Mouse (Mus musculus) heart, adult 8-10 months (tissue): ENCODE data around the gene Gpd2. TPM values are rescaled to one million over a fixed set of nuclear protein-coding genes. Genes with fewer than 3 reads are reported as not detected.

ENCODE experiments used
- DNase-seq: peaks from one replicate; pipeline ENCODE4 v3.0.0; 2022; ENCODE audit warnings: low spot score
- total RNA-seq, 4 experiments: library from RNA; stranded (reverse); gene quantifications; 2 replicates each; pipeline ENCODE4 v1.2.4; 2022

The Gpd2 gene
- total RNA-seq = 10 to 100 TPM; 14.4 to 17.9 (median 15.3) TPM

DNA sequence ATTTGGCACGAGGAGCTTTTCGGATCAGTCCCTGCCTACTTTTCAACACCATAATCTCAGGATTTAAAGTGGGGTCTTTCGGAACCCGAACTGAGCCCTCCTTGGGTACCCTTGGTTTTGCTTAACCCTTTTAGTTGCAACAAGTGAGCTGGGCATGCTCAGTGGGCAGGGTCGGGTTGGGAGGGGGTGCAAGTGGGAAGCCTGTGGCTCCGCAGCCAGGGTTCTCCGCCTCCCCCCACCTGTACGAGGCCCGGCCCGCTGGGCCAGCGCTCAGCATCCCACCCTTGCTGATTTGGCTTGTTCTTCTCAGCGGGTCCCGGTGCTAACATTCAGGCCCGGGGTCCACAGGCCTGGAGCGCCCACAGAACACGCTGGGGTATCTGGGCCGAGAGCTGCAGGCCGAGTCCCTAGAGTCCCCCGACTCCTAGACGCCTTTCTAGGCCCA, at the start of gene Gpd2:
TSS of gene Gpd2 (plus strand) at position 161 of the 445 bp plus-strand sequence.
- DNase-seq = no peak

GRCm38 (mm10) chr2:57188237-57188636, 49.2 kb upstream of the Gpd2 start:
- DNase-seq = no peak

DNA sequence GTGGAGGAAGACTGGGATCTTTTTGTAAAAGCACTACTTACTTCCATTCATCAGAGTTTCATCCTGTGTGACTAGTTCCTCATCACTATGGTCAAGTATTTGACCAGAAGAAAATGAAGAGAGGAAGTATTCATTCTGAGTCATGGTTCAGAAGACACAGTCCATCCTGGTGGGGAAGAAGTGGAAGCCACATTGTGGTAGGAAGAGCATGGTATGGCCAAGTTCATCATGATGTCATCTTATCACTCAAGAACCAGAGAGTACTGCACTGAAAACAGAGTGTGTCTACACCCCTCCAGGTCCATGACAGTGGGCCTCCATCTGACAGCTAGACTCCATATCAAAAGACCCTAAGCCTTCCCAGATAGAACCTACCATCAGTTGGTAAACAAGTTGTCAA, 46.6 kb upstream of the Gpd2 start:
- DNase-seq = no peak

GRCm38 (mm10) chr2:57199046-57199445, 38.4 kb upstream of the Gpd2 start:
- DNase-seq = no peak

DNA sequence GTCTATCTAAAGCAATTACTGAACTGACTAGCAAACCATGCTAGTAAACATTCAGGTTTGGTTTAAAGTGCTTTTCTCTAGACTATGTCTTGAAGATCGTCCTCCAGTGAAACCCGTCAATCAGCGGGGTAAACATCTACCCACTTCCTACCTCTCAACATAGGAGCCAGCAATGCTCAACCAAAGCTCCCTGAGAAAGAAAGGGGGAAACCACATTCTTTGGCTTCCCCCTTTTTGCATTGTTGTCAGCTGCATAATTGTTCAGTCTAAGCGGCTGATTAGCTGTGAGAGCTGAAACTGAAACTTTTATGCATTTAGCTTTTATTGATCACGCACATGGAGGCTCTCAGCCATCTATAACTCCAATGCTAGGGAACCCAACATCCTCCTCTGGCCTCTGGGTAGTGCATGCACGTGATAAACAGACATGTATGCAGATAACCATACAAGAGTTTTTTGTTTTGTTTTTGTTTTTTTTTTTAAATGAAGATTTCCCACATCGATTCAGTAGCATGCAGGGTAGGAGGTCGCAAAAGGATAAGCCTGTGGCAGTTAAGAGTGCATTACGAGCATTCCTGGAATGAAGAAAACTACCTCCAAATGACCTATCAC, 28.9 kb upstream of the Gpd2 start:
- no peak for DNase-seq

DNA sequence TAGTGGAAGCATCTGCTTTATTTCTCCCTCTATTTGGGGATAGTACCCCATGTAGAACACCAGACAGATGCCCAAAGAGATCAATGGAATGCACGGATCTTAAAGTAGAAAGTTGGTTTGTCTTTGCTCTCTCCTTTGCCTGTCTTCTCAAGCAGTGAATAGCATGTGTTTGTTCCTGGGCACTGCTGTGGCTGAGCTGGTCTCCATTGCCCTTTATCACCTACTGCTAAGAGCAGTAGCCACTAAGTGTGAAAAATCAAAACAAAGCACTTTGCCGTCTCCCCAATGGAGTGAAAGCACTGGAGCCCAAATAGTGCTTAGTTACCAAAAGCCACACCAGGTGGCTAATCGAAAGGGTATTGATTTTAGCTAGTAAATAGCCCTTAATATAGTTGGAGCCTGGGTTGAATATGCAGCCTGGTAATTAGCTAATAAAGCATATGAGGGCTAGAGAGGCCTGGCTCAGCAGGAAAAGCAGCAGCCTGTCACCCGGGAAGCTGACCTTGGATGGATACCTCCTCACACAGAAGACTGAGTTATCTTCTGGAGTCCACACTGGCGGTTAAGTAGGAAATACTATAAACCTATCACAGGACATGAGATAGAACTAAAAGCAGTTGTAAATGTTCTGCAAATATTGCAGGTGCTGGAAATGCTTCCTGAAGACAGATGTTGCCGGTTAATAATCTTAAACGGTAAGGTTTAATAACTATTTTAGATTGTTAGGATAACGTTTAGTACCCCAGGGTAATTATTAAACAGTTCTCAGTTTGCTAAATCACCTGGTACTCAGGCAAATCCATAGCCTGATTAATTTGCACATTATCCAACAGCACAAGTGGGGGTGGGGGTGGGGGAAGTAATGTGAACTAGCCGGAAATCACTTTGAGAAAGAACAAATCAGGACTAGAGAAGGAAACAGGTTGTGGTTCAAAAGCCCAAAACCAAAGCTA, 26.1 kb upstream of the Gpd2 start:
- DNase-seq = no peak

DNA sequence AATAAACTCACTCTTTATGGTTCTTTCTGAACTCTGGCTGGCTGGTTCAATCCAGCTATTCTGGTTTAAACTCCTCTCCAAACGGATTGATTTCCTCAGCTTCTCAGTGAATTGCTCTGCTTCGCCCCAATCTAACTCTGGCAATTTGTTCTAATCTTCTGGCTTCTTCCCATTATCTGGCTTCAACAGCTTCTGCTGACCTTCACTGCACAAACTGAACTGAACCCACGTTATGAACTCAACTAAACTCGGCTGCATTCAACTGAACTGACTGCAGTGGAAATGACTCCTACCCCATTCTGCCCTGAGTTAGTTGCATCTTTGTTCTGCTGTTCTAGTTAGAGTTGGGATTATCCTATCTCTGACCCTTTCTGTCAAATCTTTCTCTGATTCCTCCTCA, 24.1 kb upstream of the Gpd2 start:
- DNase-seq = no peak

DNA sequence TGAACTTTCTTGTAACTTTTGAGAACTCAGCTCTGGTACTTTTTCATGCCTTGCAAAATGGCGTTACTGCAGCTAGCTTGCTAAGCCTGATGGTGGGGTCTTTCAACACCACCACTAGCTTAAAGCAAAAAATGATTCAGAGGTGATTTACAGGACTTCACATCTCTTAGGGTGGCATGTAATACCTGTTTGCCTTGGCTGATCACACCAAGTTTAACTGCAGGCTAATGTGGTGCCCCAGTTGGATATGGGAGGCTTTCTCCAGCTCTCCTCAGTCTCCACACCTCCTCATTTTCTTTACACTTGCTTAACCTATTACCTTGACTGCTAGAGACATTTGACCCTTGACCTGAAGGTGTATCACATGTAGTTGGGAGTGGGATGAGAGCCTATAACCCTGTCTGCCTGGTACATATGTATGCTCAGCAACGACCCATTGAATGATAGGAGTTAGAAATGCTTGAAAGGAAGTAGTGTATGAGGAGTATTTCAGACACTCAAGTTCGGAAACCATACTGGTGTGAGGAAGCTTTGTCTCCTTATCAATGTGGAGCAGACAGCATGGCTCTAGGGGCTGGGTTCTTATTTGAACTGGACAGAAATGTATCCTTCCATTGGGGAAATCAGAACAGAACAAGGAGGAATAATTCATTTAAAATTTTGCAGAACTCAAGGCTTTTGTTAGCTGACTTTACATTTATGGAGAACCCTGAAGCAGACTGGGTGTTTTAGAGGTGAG, 14.0 kb upstream of the Gpd2 start:
- no peak for DNase-seq

DNA sequence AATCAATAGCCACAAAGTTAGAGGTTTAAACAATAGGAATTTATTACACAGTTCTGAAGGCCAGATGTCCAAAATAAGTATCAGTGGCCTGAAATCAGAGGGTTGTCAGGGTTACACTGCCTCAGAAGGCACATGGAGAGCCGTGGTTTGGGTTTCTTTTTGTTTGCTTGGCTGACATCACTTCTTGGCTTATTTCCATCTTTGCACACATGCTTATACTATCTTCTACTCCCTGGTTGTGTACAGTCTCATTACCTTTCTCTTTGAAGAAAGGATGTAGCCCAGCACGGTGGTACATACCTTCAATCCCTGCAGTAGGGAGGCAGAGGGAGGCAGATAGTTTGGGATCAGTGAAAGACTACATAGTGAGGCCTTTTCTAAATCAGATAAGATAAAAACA, 12.2 kb upstream of the Gpd2 start:
- DNase-seq = no peak

GRCm38 (mm10) chr2:57227425-57227824, 10.0 kb upstream of the Gpd2 start:
- DNase-seq = no peak

DNA sequence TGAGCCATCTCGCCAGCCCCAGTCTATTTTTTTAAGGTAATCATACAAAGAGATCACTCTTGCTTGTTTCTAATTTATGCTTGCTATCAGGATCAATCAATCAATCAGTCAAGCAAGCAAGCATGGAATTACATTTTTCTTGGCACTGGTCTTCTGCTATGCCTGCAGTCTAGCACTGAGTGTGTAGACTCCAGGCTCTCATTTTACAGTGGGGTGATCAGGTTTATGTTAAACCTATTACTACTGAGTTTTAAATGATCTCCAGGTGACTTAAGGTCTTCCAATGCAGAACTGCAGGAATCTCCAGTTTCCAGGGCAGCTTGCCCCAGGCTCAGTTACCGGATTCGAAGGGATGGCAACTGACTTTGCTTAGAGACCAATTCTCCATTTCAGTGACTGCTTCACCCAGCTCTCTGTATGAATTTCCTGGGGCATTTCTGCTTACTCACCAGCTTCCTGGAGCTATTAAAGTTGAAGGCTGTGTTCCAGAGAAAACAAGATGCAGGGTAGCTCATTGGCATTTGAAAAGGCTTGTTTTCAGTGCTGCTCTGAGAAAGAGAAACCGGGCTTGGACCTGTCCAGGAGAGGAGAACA, 7.7 kb upstream of the Gpd2 start:
- no peak for DNase-seq

- no peak for DNase-seq
Measured at GRCm38 (mm10) chr2:57231432-57231831, 6.0 kb upstream of the Gpd2 start.

DNA sequence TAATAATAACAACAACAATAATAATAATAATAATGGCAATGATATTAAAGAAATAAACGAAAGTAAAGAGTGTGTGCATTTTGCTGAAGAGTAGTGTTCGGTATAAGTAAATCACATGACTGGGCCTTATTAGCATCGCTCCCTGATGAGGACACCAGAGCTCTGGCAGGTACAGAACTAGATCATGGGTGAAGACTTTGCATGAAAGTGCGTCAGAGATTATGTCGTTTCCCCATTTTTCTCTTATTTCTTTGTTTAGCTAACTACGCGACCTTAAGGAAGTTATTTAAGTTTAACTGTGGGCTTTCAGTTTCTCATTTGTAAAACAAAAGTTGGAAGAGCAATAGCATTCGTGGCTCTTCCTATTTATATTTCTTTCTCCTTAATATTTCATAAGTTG, 5.1 kb upstream of the Gpd2 start:
- no peak for DNase-seq

GRCm38 (mm10) chr2:57236246-57236645, 1.2 kb upstream of the Gpd2 start:
- DNase-seq = no peak

- DNase-seq = no peak
Measured at GRCm38 (mm10) chr2:57237026-57237425, 409 bp upstream of the Gpd2 start.

- peak; percentile 88 for DNase-seq
Measured at GRCm38 (mm10) chr2:57237920-57238613, 632 bp downstream of the Gpd2 start.

GRCm38 (mm10) chr2:57238614-57239165, 1.3 kb downstream of the Gpd2 start:
- no peak for DNase-seq

DNA sequence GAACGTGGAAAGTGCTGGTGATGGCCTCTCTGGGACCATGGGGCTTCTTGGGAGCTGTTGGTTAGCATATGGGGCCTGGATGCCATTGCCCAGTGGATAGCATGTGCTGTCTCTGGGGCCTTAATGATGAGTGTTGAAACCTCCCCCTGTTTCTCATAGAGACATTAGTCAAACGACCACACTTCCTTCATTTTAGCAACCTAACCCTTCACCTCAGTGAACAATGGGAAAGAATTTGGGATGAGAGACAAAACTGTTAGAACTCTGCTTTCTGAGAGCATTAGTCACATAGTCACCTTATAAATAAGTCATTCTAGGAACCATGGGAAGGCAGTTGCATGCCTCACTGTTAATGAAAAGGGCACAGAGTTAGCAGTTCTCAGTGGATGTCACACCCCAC, 1.9 kb downstream of the Gpd2 start:
- no peak for DNase-seq

- DNase-seq = no peak
Measured at GRCm38 (mm10) chr2:57243987-57244386, 6.6 kb downstream of the Gpd2 start.

- no peak for DNase-seq
Measured at GRCm38 (mm10) chr2:57245721-57246328, 8.4 kb downstream of the Gpd2 start.

GRCm38 (mm10) chr2:57250113-57250512, 12.7 kb downstream of the Gpd2 start:
- DNase-seq = no peak
